Mouse (Mus musculus): ENCODE data around the gene Pspn. TPM values are rescaled to one million over a fixed set of nuclear protein-coding genes. Genes with fewer than 3 reads are reported as not detected.
A peak's percentile ranks its signal among the peaks of the same experiment; 100 is the strongest.

The Pspn gene
- not detected in 2 replicates for polyA plus RNA-seq (2012; rRNA removed)

DNA sequence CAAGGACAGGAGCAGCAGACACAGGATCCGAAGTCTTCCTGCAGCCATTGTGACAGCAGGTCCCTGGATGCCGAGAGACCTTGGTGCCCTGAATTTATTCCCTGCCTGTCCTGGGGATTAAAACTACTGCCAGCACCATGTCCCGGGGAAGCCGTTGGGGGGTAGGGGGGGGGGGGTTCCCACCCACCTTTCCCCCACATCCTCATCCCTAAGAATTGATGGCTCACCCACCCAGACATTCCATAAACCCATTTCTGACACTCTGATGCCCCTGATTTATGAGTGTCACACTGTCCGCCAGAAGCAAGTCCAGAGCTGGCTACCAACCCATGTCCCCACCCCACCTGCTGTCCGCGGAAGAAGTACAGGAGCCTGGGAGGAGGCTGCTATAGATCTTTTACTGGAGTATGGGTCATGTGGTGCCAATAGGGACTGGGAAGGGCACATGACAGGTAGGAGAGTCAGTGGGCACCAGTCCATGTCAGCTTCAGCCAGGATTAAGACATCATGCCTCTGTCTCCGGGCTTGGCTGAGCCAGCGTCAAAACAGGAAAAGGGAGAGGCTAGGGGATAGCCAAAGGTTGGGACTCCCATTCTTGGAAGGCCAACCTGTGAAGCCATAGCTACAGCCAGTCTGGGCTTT, at the start of gene Pspn:
Gene Pspn (minus strand): TSS at position 51 of the 642 bp plus-strand sequence.
- no peak for DNase-seq (ENCODE audit: low read depth)

DNA sequence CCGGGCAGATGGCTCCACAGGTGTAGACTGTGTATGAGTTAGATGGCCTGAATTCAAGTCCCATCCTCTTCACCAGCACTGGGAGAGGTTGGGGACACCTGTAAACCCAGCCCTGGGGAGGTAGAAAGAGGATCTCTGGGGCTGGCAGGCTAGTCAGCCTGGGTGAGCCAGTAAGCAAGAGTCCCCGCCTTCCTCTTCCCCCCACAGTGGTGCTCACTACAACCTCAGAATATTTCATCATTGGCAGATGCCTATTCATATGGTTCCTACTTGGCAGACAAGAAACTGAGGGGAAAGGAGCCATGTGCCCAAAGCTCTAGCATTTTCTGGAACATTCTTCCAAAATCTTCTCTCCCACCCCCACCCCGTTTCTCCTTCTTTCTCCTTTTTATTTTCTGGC, 49.0 kb upstream of the Pspn start:
- DNase-seq (ENCODE audit: low read depth): no peak

DNA sequence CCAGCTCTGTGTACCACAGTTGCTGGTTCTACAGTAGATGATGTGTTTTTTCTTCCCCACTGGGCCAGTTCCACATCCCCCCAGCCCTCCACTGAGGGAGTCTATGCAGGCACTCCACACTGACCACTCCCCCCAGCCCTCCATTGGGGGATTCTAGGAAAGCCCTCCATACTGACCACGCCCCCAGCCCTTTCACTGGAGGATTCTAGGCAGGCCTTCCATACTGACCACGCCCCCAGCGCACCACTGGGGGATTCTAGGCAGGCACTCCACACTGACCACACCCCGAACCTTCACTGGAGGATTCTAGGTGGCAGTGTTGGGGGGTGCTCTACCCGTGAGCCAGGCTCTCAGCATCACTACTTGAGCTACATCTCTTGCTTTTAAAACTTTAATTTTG, 47.6 kb upstream of the Pspn start:
- DNase-seq (ENCODE audit: low read depth): no peak

GRCm38 (mm10) chr17:57041554-57041953, 41.7 kb upstream of the Pspn start, which contains the start of gene Slc25a41:
Slc25a41 (minus strand) TSS chr17:57041654.
- DNase-seq (ENCODE audit: low read depth): no peak

DNA sequence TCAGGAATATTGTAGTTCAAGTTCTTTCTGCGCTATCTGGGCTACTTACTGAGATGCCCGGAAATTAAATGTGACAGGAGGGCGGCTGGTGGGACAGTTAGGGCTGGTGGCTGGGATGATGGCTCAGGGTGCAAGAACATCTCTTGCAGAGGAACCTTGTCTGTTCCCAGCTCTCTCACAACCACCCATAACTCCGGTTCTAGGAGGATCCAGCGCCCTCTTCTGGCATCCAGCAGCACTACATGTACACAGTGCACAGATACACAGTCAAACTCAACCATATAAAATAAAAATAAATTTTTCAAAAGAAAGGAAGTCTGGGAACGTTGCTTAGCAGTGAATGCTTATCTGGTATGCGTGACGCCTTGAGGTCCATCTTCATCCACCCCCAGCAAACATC, 39.2 kb upstream of the Pspn start:
- DNase-seq (ENCODE audit: low read depth): no peak

DNA sequence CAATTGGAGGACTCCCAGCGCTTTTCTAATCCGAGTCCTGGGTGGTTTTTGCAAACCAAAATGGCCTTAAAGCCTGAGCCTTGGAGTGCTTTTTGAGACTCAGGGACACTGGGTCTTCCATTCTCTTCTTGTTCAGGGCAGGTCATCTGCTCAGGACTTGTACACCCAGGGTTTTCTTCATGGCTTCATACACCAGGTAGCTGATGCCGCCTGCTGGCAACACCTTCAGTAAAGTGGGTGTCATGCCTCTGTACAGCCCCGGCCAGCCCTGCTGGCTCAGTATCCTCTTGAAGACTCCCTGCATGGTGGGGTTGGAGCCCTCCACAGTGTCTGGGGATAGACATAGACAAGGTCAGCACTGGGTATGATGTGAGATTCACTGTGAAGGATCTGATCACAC, 33.0 kb upstream of the Pspn start:
- DNase-seq (ENCODE audit: low read depth): no peak

DNA sequence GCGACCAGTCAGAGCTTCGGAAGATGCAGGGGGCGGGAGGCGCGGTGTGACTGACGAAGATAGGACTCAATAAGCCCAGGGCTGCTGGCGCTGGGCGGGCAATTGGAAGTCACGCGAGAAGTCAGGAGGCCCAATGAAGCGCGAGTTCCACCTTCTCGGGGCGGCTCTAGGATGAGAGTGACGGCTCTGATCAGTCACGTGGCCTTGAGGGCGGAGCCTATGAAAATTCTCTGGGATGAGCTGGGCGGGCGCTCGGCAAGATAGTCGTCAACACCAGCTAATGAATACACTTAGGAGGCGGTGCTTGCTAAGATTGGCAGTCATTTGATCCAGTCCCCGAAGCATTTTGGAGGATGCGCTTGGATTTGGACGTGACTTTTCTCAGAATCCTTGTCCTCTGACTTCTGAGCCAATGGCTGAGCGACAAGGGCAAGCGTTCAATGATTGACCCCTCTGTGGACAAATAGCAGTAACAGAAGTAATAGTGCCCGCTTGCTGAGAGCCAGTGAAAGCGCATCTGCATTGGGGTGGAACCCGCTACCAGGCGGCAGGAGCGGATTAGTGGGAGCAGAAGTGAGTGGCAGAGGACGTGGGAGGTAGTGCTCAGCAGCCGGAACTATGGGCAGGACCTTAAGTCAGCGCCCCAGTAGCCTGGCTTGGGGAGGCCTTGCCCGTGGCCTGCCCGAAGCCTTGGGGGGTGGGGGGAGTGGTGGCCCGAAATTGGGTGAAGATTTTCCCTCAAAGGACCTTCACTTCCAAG, 32.0 kb upstream of the Pspn start:
- DNase-seq (ENCODE audit: low read depth): peak; percentile 100

GRCm38 (mm10) chr17:57030931-57031660, 31.3 kb upstream of the Pspn start, which contains the start of gene Khsrp:
Khsrp (minus strand) TSS chr17:57031522.
- DNase-seq (ENCODE audit: low read depth): no peak

DNA sequence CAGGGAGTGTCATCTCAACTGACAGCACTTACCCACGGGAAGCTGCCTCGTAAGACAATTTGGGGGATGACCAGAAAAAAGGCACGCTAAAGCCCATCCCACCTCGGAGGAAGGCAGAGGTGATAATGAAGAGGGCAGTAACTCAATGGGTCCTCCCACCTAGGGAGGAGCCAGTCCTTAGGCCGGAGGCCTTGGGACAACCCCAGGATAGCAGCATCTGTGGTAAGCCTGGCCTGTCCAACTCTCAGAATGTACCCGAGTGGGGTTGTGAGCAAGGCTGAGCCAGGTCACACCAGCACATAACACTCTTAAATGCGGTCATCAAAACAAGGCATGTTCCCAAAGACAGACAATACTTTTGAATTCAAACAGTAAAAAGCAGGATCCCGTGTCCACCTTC, 29.9 kb upstream of the Pspn start:
- DNase-seq (ENCODE audit: low read depth): no peak

- no peak for DNase-seq (ENCODE audit: low read depth)
These were observed 27.7 kb upstream of the Pspn start for GRCm38 (mm10) chr17:57027471-57027870.

- DNase-seq (ENCODE audit: low read depth): no peak
These were observed 21.1 kb upstream of the Pspn start for GRCm38 (mm10) chr17:57020960-57021359.

DNA sequence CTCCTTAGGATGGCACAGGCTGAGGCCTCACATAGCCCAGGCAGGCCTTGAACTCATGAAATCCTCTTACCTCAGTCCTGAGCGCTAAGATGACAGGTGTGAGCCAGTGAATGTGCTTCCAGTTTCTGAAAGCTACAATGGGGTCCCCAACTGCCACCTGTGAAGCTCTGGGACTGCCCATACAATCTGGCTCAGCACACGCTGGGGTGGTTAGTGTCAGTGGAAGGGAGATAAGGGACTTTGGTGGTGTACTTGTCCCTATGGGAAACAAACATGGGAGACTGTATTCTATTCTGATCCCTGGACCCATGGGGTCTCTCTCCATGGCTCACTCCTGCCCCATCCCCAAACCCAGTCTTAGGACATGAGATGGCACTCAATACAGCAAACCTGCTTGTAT, 19.9 kb upstream of the Pspn start:
- DNase-seq (ENCODE audit: low read depth): no peak

DNA sequence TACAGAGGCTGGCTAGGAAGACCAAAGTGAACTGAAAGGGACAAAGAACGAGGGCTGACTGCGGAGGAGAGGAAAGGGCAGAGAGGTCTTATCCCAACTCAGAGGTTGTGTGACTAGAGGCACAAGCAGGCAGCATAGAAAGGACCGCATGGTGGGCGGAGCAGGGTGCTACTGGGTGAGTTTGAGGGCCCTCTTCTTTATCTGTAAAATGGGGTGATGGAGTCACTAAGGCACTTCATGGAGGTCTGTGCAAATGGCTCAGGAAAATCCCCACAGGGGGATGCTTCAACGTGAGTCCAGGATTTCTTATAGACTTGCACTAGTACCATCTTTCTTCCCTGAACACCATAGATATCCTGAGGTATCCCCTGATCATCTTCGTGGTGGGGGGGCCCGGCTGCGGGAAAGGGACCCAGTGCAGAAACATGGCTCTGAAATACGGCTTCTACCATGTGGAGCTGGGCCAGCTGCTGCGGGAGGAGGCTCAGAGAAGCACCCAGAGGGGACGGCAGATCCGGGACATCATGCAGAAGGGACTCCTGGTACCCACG, 12.5 kb upstream of the Pspn start:
- DNase-seq (ENCODE audit: low read depth): no peak

GRCm38 (mm10) chr17:57011236-57012141, 11.7 kb upstream of the Pspn start, which contains the start of the genes Gtf2f1 and Gm17949:
Gtf2f1 (minus strand) TSS chr17:57011288.
Gm17949 (plus strand) TSS chr17:57011469.
- peak; percentile 78 for DNase-seq (ENCODE audit: low read depth)

DNA sequence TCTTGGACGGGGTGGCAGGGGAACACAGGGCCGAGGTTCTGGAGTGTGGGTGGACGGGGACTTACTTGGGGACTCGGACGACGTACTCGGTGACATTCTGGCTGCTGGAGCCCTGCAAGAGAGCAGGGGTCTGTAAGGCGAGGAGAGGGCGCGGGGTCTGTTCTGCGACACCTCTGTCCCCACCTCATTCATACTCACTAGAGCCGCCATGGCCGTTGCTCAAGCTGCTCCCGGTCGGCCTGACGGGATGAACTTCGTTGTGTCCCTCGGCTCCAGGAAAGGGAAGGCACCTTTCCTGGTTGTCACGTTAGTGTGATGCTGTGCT, 11.1 kb upstream of the Pspn start:
- no peak for DNase-seq (ENCODE audit: low read depth)

- DNase-seq (ENCODE audit: low read depth): no peak
These were observed 7.5 kb upstream of the Pspn start for GRCm38 (mm10) chr17:57007137-57007905.

GRCm38 (mm10) chr17:57003994-57004393, 4.2 kb upstream of the Pspn start:
- no peak for DNase-seq (ENCODE audit: low read depth)

DNA sequence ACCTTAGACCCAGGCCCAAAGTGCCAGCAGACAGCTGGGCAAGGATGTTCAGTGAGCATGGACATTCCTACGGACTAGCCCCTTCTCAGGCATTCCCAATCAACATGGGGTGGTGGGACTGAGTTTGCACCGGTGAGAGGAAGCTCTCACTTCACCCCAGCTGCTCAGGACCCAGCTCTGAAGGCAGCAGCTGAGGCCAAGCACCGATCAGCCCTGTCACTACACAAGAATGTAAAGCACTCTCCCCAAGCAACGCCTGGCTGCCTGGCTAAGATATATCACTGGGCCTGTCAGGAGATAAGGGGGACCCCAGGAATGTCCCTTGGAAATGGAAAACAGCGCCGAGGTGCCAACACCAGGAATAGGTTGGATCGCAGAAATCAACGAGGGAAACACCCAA, 1.4 kb upstream of the Pspn start:
- DNase-seq (ENCODE audit: low read depth): no peak

DNA sequence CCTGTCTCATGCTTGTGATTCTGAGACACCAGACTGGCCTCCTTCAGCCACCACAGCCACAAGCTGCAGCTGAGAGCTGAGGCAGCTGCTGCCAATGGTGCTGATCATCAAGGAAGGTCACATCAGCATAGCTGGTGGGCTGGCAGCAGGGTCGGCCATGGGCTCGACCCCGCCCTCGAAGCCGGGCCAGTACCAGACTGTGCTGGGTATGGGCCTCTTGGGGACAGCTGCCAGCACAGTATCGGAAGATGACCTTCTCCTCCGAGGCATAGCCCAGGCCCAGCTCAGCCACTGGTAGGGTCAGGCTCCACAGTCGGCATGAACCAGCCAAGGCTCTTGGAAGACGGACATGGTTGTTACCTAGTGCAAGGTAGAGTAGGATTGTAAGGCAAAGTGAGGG, 404 bp downstream of the Pspn start:
- DNase-seq (ENCODE audit: low read depth): no peak

DNA sequence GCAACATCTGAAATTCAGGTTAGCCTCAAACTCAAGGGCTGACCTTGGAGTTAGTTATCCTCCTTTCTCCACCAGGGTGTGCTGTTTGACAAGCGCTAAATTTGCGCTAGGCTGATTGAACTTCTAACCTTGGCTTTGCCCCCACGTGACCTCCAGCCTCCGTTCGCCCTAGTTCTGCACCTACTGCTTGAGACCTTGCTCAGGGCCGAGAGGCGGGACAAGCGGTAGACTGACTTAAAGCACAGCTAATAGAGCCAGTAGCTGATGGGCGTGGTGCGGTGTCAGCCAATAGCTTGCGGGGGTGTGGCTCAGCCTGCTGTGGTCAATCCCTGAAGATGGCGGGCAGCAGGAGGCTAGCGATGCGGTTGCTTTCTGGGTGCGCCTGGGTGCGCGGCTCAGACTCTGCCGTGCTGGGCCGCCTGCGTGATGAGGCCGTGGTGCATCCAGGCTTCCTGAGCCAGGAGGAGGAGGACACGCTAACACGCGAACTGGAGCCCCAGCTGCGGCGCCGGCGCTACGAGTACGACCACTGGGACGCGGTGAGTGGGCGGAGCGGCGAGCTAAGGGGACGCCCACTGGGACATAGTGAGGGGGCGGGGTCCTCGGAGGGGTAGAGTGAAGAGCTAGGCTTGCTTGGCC, 2.7 kb downstream of the Pspn start, which contains the start of gene Alkbh7:
Gene Alkbh7 (plus strand): TSS at position 311 of the 639 bp plus-strand sequence.
- peak; percentile 93 for DNase-seq (ENCODE audit: low read depth)
